Mouse (Mus musculus) ES-E14 (cell line): ENCODE results near the gene Zfp983. TPM values are rescaled to one million over a fixed set of nuclear protein-coding genes. Genes with fewer than 3 reads are reported as not detected.
"Not testable (repeated sequence)": the region's sequence is repeated elsewhere in the genome, so short reads cannot be mapped to it uniquely, and the experiment has no call there.

ENCODE experiments used
- DNase-seq: peaks from one replicate; pipeline ENCODE4 v3.0.0-alpha.2; 2013; ENCODE audit warnings: low read depth, low spot score
- H3K27ac ChIP-seq: 2 replicates; pipeline ENCODE4 v1.5.1; 2012; ENCODE audit warnings: low read depth, mild to moderate bottlenecking, low read length, moderate library complexity, mixed read lengths; ENCODE audit not compliant: poor library complexity, insufficient read depth, severe bottlenecking
- H3K36me3 ChIP-seq: 2 replicates; pipeline ENCODE4 v1.6.1; 2012; ENCODE audit warnings: mild to moderate bottlenecking, low read length, moderate library complexity, mixed read lengths; ENCODE audit not compliant: control insufficient read depth, poor library complexity, insufficient read depth, severe bottlenecking
- H3K4me1 ChIP-seq, 2 experiments: fragments of 150-350 bp in 1 of 2; sonication (generic) in 1 of 2; 2 replicates each; pipeline ENCODE4 v1.6.1; 2012; ENCODE audit warnings: low read length in 2 of 2, mild to moderate bottlenecking in 1 of 2, mixed read lengths in 1 of 2; ENCODE audit not compliant: control insufficient read depth in 2 of 2, insufficient read depth in 2 of 2, poor library complexity in 1 of 2
- H3K4me3 ChIP-seq, 2 experiments: fragments of 150-350 bp in 1 of 2; sonication (generic) in 1 of 2; 2 replicates each; pipeline ENCODE4 v1.5.1; 2012; ENCODE audit warnings: low read length in 2 of 2, low read depth in 1 of 2, mild to moderate bottlenecking in 1 of 2, mixed read lengths in 1 of 2; ENCODE audit not compliant: insufficient read depth in 1 of 2, poor library complexity in 1 of 2, severe bottlenecking in 1 of 2
- H3K9ac ChIP-seq: 2 replicates; pipeline ENCODE4 v1.6.1; 2012; ENCODE audit warnings: low read depth, mild to moderate bottlenecking, low read length, mixed read lengths; ENCODE audit not compliant: poor library complexity, insufficient read depth, severe bottlenecking
- H3K9me3 ChIP-seq: fragments of 150-350 bp; sonication (generic); 2 replicates; pipeline ENCODE4 v1.6.1; 2012; ENCODE audit warnings: low read depth, mild to moderate bottlenecking, low read length; ENCODE audit not compliant: control insufficient read depth, insufficient read depth
- CHD2 ChIP-seq: IDR thresholded peaks from 2 replicates; pipeline ENCODE4 v1.6.1; 2014; ENCODE audit warnings: mild to moderate bottlenecking, low read depth, low read length, inconsistent platforms
- HCFC1 ChIP-seq: IDR thresholded peaks from 2 replicates; pipeline ENCODE4 v1.6.1; 2012; ENCODE audit warnings: low read length, inconsistent platforms, borderline replicate concordance; ENCODE audit not compliant: insufficient read depth
- MAFK ChIP-seq: IDR thresholded peaks from 2 replicates; pipeline ENCODE4 v1.6.1; 2014; ENCODE audit warnings: mild to moderate bottlenecking, low read depth, low read length, inconsistent platforms; ENCODE audit not compliant: insufficient read depth
- ZC3H11A ChIP-seq: IDR thresholded peaks from 2 replicates; pipeline ENCODE4 v1.6.1; 2012; ENCODE audit warnings: low read depth, mild to moderate bottlenecking, inconsistent platforms, low read length, borderline replicate concordance
- ZNF384 ChIP-seq: IDR thresholded peaks from 2 replicates; pipeline ENCODE4 v1.6.1; 2012; ENCODE audit warnings: low read depth, low read length, inconsistent platforms
- in situ Hi-C, 2 experiments: fragments of 600-800 bp; cut with MboI; formaldehyde crosslinking; loops; one replicate each; pipeline ENCODE4 v1.15.1; 2025; ENCODE audit warnings: low sequenced_read_pairs in 2 of 2, inconsistent platforms in 1 of 2; ENCODE audit not compliant: unreplicated experiment in 2 of 2
- total RNA-seq: library from RNA; depleted of rRNA; stranded (reverse); fragments of 300-350 nt; gene quantifications from 2 replicates; pipeline ENCODE4 v1.2.3, GENCODE M21; 2012

The Zfp983 gene
- total RNA-seq, 1 experiment: 1.1 TPM

DNA sequence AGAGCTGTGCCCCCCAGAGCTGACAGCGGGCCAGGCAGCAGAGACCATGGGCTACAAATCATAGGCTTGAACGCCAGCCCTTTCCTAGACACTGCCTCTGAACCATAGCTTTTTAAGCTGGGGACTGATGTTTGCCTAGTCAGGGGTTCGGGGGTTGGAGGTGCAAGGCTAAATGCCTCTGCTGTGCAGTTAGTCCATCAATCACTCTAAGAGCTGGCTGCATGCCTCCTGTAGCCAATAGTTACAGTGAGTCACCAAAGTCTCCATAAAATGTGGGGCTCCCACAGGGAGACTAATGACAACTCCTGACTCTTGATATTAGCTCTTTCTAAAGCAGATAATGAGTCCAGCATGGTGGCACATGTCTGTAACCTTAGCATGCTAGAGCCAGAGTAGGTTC lies 1.6 kb upstream of the Zfp983 start:
- DNase-seq: no peak
- H3K9me3 ChIP-seq: no peaks in the 10 kb centered on the region
- H3K27ac ChIP-seq: no peak overlapping the region
- no peak overlapping the region for H3K9ac ChIP-seq
- H3K4me3 ChIP-seq: no peak overlapping the region
- TF ChIP-seq ZNF384 (no peak), MAFK (no peak), CHD2 (no peak), ZC3H11A (no peak), HCFC1 (no peak)
- in situ Hi-C loops: no loop called here
- H3K4me1 ChIP-seq: no peaks in the 10 kb centered on the region; a peak in 1 of 4 replicates
- H3K36me3 ChIP-seq: no peaks in the 10 kb centered on the region

DNA sequence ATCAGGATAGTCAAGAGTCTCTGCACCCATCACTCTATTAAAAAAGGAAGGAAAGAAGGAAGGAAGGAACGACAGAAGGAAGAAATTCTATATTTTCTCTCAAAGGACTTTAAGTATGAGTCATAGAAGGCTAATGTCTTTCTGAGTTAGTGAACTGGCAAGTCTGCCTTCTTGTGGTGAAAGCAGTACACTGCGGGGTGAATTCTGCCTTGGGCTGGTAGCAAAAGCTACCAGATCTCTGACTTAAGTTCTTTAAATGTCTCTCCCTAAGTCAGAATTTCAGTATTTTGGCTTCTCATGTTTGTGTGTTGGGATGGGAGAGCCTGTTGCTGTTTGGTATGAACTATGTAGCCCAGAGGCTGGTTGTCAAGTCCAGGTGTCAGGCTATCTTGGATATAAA lies 488 bp upstream of the Zfp983 start:
- Histone ChIP-seq H3K4me3 (peak overlapping the region; percentile 5 to 76; a peak in 3 of 4 replicates), H3K4me1 (no peaks in the 10 kb centered on the region; a peak in 1 of 4 replicates), H3K36me3 (no peaks in the 10 kb centered on the region), H3K27ac (0 out of 2 replicates have a peak overlapping the region, but pooled peaks have one; percentile 12), H3K9ac (peak overlapping the region; percentile 0; the same call in 1 of the 2 replicates), H3K9me3 (no peaks in the 10 kb centered on the region)
- TF ChIP-seq HCFC1 (no peak), ZNF384 (no peak), MAFK (no peak), ZC3H11A (no peak; the same call in 1 of the 2 replicates), CHD2 (no peak)
- in situ Hi-C loops: no loop called here
- DNase-seq: no peak

GRCm38 (mm10) chr17:21678826-21679225 lies 28.4 kb downstream of the Zfp983 start:
- H3K36me3 ChIP-seq, in situ Hi-C loops, H3K4me3 ChIP-seq, H3K9me3 ChIP-seq, DNase-seq, H3K4me1 ChIP-seq, H3K9ac ChIP-seq, H3K27ac ChIP-seq: not testable (repeated sequence)

DNA sequence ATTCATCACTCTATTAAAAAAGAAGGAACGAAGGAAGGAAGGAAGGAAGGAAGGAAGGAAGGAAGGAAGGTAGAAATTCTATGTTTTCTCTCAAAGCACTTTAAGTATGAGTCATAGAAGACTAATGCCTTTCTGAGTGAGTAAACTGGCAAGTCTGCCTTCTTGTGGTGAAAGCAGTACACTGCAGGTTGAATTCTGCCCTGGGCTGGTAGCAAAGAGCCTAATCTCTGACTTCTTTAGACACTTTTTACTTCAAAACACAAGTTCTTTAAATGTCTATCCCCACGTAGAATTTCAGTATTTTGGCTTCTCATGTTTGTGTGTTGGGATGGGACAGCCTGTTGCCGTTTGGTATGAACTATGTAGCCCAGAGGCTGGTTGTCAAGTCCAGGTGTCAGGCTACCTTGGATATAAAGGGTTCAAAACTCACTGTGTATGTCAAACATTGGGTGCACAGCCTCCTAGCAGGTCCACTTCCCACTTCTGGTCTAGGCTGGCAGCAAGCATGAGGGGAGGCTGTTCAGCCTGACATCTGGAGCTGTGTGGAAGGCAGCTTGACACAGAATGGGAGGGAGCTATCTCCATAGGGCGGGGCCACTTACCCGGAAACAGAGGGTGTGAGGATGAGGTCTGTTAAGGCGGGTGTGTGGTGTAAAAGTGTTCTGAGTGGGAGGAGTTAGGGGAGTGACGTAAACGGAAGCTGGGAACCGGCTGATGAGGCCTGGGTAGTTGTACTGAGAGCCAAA lies 29.0 kb downstream of the Zfp983 start:
- H3K9ac ChIP-seq: peak overlapping the region; percentile 32; the same call in 1 of the 2 replicates
- DNase-seq: peak; percentile 92
- no peak for TF ChIP-seq MAFK
- no peak for TF ChIP-seq ZC3H11A
- no peak for TF ChIP-seq ZNF384
- TF ChIP-seq CHD2: no peak
- TF ChIP-seq HCFC1: no peak
- H3K9me3 ChIP-seq: no peaks in the 10 kb centered on the region
- no peaks in the 10 kb centered on the region for H3K4me1 ChIP-seq
- in situ Hi-C loops: no loop called here
- H3K4me3 ChIP-seq: peak overlapping the region; percentile 76 to 90
- no peak overlapping the region for H3K27ac ChIP-seq
- no peaks in the 10 kb centered on the region for H3K36me3 ChIP-seq

GRCm38 (mm10) chr17:21680019-21680376 lies 29.6 kb downstream of the Zfp983 start:
- in situ Hi-C loops, H3K27ac ChIP-seq, DNase-seq: not testable (repeated sequence)

More at GRCm38 (mm10) chr17:21680019-21680376, 29.6 kb downstream of the Zfp983 start:
- not testable (repeated sequence) for H3K4me1 ChIP-seq, H3K9me3 ChIP-seq, H3K36me3 ChIP-seq
- peak overlapping the region; percentile 32; the same call in 1 of the 2 replicates for H3K9ac ChIP-seq
- H3K4me3 ChIP-seq: peak overlapping the region; percentile 76 to 90
